Mouse (Mus musculus): ENCODE results near the gene Tead1. TPM values are rescaled to one million over a fixed set of nuclear protein-coding genes. Genes with fewer than 3 reads are reported as not detected.

The Tead1 gene
- total and polyA plus RNA-seq, 2 experiments from 2014 or later = 20.8 to 63.9 TPM

DNA sequence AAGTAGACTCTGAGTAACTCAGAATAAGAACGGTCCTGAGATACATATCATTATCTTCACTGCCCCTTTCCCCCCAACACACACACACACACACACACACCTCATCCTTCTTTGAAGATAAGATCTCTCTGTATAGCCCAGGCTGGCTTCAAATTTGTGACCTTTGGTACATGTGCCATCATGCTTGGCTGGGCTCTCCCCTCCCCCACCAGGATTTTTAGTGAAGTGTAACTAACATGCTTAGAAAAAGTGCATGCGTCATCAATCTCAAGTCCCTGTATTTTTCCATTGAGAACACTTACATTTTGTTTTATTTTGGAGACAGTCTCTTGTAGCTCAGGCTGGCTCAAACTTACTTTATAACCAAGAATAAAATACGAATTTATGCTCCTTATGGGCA, 68.1 kb downstream of the Tead1 start:
- no peak overlapping the region for H3K4me3 ChIP-seq (ENCODE audit: low read depth, low read length)
- no peak for TF ChIP-seq CTCF (IDR thresholded peaks at IDR 0.05; ENCODE audit: low read depth)
- TF ChIP-seq EP300 (IDR thresholded peaks at IDR 0.05; ENCODE audit: low read depth) = no peak
- DNase-seq (ENCODE audit: low spot score) (no peak), ATAC-seq (ENCODE audit: insufficient read depth, low read depth) (no peak)
- 82% methylated on average over 3 of the region's 3 CpGs for WGBS
- no peak overlapping the region for H3K27ac ChIP-seq (ENCODE audit: low read depth)
- H3K4me1 ChIP-seq (ENCODE audit: control insufficient read depth, insufficient read depth) = peaks cover 23% of the 10 kb centered on the region
- no peaks in the 10 kb centered on the region for H3K36me3 ChIP-seq (replicated peaks; ENCODE audit: control insufficient read depth, insufficient read depth, low read length)
- no peaks in the 10 kb centered on the region for H3K9me3 ChIP-seq (replicated peaks; ENCODE audit: control insufficient read depth, low read length)
- H3K4me2 ChIP-seq (ENCODE audit: low read depth, low read length) = no peak overlapping the region
- no peak overlapping the region for H3K9ac ChIP-seq (replicated peaks; ENCODE audit: low read depth, low read length)
- no peaks in the 10 kb centered on the region for H3K27me3 ChIP-seq (ENCODE audit: control insufficient read depth, insufficient read depth, low read length)

DNA sequence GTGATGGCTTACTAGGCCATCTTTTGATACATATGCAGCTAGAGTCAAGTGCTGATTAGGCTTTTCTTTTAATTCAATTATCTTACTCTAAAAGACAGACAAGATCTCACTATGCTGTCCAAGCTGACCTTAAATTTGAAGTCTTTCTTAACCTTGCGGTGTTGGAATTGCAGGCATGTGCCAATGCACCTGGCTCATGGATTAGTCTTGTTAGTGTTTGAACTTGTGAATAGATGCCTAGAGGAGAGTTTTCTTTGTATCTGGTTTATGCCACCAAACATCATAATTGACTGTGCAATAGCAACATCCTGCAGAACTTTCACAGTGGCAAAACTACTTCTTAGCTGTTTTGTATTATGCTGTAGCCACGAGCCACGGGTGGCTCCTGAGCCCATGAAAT, 68.7 kb downstream of the Tead1 start:
- H3K4me3 ChIP-seq (ENCODE audit: low read depth, low read length) = no peak overlapping the region
- H3K27me3 ChIP-seq (ENCODE audit: control insufficient read depth, insufficient read depth, low read length) = no peaks in the 10 kb centered on the region
- WGBS = 89% methylated on average over 3 of the region's 3 CpGs
- DNase-seq (ENCODE audit: low spot score) (no peak), ATAC-seq (ENCODE audit: insufficient read depth, low read depth) (no peak)
- TF ChIP-seq EP300 (IDR thresholded peaks at IDR 0.05; ENCODE audit: low read depth) (no peak), CTCF (IDR thresholded peaks at IDR 0.05; ENCODE audit: low read depth) (no peak)
- no peak overlapping the region for H3K4me2 ChIP-seq (ENCODE audit: low read depth, low read length)
- no peaks in the 10 kb centered on the region for H3K9me3 ChIP-seq (replicated peaks; ENCODE audit: control insufficient read depth, low read length)
- no peaks in the 10 kb centered on the region for H3K36me3 ChIP-seq (replicated peaks; ENCODE audit: control insufficient read depth, insufficient read depth, low read length)
- H3K27ac ChIP-seq (ENCODE audit: low read depth) = no peak overlapping the region
- peaks cover 25% of the 10 kb centered on the region for H3K4me1 ChIP-seq (ENCODE audit: control insufficient read depth, insufficient read depth)
- H3K9ac ChIP-seq (replicated peaks; ENCODE audit: low read depth, low read length) = no peak overlapping the region

DNA sequence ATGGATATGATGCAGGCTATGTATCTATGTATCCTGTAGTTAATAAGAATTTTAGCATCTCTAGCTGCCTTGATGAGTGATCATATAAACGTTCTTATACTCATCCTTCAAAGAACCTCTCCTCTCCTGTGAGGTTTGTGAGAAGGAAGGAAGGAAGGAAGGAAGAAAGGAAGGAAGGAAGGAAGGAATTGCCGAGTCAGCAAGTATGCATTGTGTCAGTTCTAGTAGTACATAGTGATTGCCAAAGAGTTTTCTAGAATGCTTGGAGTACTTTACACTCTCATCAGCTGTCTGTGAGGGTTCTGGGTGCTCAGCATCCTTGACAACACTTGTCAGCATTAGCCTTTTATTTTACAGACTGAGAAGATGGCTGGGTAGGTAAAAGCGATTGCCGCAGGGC, 69.2 kb downstream of the Tead1 start:
- H3K9ac ChIP-seq (replicated peaks; ENCODE audit: low read depth, low read length) = no peak overlapping the region
- H3K36me3 ChIP-seq (replicated peaks; ENCODE audit: control insufficient read depth, insufficient read depth, low read length) = no peaks in the 10 kb centered on the region
- no peak overlapping the region for H3K4me2 ChIP-seq (ENCODE audit: low read depth, low read length)
- 80% methylated on average over 4 of the region's 4 CpGs for WGBS
- H3K27ac ChIP-seq (ENCODE audit: low read depth) = no peak overlapping the region
- TF ChIP-seq EP300 (IDR thresholded peaks at IDR 0.05; ENCODE audit: low read depth) (no peak), CTCF (IDR thresholded peaks at IDR 0.05; ENCODE audit: low read depth) (no peak)
- H3K9me3 ChIP-seq (replicated peaks; ENCODE audit: control insufficient read depth, low read length) = no peaks in the 10 kb centered on the region
- no peak overlapping the region for H3K4me3 ChIP-seq (ENCODE audit: low read depth, low read length)
- peaks cover 27% of the 10 kb centered on the region for H3K4me1 ChIP-seq (ENCODE audit: control insufficient read depth, insufficient read depth)
- no peak for ATAC-seq (ENCODE audit: insufficient read depth, low read depth)
- DNase-seq (ENCODE audit: low spot score) = no peak
- no peaks in the 10 kb centered on the region for H3K27me3 ChIP-seq (ENCODE audit: control insufficient read depth, insufficient read depth, low read length)

DNA sequence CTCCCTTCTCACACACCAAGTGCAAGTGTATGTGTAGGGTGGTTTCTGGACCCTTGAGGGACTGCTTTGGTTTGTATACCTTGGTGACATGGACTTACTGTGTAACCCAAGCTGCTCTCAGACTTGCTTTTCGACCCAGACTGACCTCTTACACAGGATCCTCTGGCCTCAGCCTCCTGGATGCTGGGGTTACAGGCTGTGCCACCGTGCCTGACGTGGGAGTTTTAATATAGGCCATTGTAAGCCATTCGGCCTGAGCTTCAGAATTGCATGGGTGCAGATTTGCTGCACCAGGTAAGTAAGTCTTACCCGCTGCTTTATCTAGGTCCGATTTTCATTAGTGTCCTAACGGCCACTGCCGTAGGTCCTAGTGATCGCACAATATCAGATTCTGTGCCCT, 71.0 kb downstream of the Tead1 start:
- no peaks in the 10 kb centered on the region for H3K27me3 ChIP-seq (ENCODE audit: control insufficient read depth, insufficient read depth, low read length)
- no peak overlapping the region for H3K27ac ChIP-seq (ENCODE audit: low read depth)
- H3K36me3 ChIP-seq (replicated peaks; ENCODE audit: control insufficient read depth, insufficient read depth, low read length) = no peaks in the 10 kb centered on the region
- H3K9me3 ChIP-seq (replicated peaks; ENCODE audit: control insufficient read depth, low read length) = no peaks in the 10 kb centered on the region
- no peak for TF ChIP-seq CTCF (IDR thresholded peaks at IDR 0.05; ENCODE audit: low read depth)
- no peak for TF ChIP-seq EP300 (IDR thresholded peaks at IDR 0.05; ENCODE audit: low read depth)
- no peak overlapping the region for H3K4me3 ChIP-seq (ENCODE audit: low read depth, low read length)
- ATAC-seq (ENCODE audit: insufficient read depth, low read depth) (no peak), DNase-seq (ENCODE audit: low spot score) (no peak)
- H3K4me2 ChIP-seq (ENCODE audit: low read depth, low read length) = no peak overlapping the region
- 91% methylated on average over 9 of the region's 9 CpGs for whole genome bisulfite sequencing
- no peak overlapping the region for H3K9ac ChIP-seq (replicated peaks; ENCODE audit: low read depth, low read length)
- peaks cover 29% of the 10 kb centered on the region for H3K4me1 ChIP-seq (ENCODE audit: control insufficient read depth, insufficient read depth)

DNA sequence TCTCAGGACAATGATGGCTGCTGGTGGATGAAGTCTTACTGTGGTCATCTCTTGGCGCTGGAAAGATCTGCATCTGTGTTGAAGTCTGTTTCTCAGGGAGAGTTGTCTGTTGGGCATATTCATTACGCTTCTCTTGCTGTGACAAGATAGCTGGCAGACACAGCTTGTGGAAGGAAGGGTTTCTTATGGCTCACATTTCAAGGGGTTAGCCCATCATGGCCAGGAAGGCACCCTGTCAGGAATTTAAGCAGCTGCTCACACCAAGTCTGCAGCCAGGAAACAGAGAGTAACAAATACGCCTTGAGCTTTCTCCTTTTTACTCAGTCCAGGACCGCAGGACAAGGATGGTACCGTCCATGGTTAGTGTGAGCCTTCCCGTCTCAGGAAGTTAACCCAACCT, 73.2 kb downstream of the Tead1 start:
- Histone ChIP-seq H3K36me3 (replicated peaks; ENCODE audit: control insufficient read depth, insufficient read depth, low read length) (no peaks in the 10 kb centered on the region), H3K27ac (ENCODE audit: low read depth) (peak overlapping the region; percentile 83; the same call in 1 of the 2 replicates), H3K4me2 (ENCODE audit: low read depth, low read length) (no peak overlapping the region), H3K9ac (replicated peaks; ENCODE audit: low read depth, low read length) (no peak overlapping the region), H3K9me3 (replicated peaks; ENCODE audit: control insufficient read depth, low read length) (no peaks in the 10 kb centered on the region), H3K4me3 (ENCODE audit: low read depth, low read length) (no peak overlapping the region), H3K27me3 (ENCODE audit: control insufficient read depth, insufficient read depth, low read length) (no peaks in the 10 kb centered on the region), H3K4me1 (ENCODE audit: control insufficient read depth, insufficient read depth) (peaks cover 39% of the 10 kb centered on the region)
- no peak for ATAC-seq (ENCODE audit: insufficient read depth, low read depth)
- no peak for TF ChIP-seq EP300 (IDR thresholded peaks at IDR 0.05; ENCODE audit: low read depth)
- TF ChIP-seq CTCF (IDR thresholded peaks at IDR 0.05; ENCODE audit: low read depth) = no peak
- WGBS = 90% methylated on average over 6 of the region's 6 CpGs
- DNase-seq (ENCODE audit: low spot score) = no peak

DNA sequence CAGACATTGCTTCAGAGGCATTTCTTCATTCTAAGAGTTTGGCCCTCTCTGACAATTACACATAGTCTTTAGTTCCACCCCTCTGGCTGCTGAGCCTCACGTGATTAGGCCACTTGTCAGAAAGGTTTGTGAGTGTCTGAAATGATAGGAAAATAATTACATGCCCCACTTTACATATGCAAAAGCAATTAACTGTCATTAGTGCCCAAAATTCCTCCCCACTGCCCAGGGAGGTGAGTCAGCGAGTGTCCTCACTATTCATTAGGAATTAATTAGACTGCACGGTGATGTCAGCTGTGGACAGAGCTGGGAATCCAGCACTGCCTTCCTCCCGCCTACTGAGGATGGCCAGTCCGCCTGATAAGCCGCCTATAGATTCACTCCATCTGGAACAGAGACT, 74.2 kb downstream of the Tead1 start:
- Histone ChIP-seq H3K4me2 (ENCODE audit: low read depth, low read length) (peak overlapping the region; percentile 16), H3K9ac (replicated peaks; ENCODE audit: low read depth, low read length) (no peak overlapping the region), H3K4me1 (ENCODE audit: control insufficient read depth, insufficient read depth) (peaks cover 49% of the 10 kb centered on the region), H3K4me3 (ENCODE audit: low read depth, low read length) (no peak overlapping the region), H3K36me3 (replicated peaks; ENCODE audit: control insufficient read depth, insufficient read depth, low read length) (no peaks in the 10 kb centered on the region), H3K9me3 (replicated peaks; ENCODE audit: control insufficient read depth, low read length) (no peaks in the 10 kb centered on the region), H3K27me3 (ENCODE audit: control insufficient read depth, insufficient read depth, low read length) (no peaks in the 10 kb centered on the region), H3K27ac (ENCODE audit: low read depth) (peak overlapping the region; percentile 83)
- ATAC-seq (ENCODE audit: insufficient read depth, low read depth) (0 out of 2 replicates have a peak, but pooled peaks have one; percentile 22), DNase-seq (ENCODE audit: low spot score) (no peak)
- no peak for TF ChIP-seq CTCF (IDR thresholded peaks at IDR 0.05; ENCODE audit: low read depth)
- no peak for TF ChIP-seq EP300 (IDR thresholded peaks at IDR 0.05; ENCODE audit: low read depth)
- 26% methylated on average over 6 of the region's 6 CpGs for WGBS
